Mouse (Mus musculus) gastrocnemius, postnatal 25 days (tissue): ENCODE data around the gene Il9r. TPM values are rescaled to one million over a fixed set of nuclear protein-coding genes. Genes with fewer than 3 reads are reported as not detected.

Experiments
- DNase-seq: peaks from one replicate; pipeline ENCODE4 v3.0.0; 2022
- total RNA-seq, 2 experiments: library from RNA; stranded (reverse); gene quantifications; 1 replicate in 1 of 2; 2 replicates in 1 of 2; pipeline ENCODE4 v1.2.3; 2021

Gene Il9r
- total RNA-seq, 2 experiments from 2014 or later = not detected

- DNase-seq = no peak
Measured at GRCm38 (mm10) chr11:32198256-32198955, 1.7 kb downstream of the Il9r start.

- DNase-seq = no peak
Measured at GRCm38 (mm10) chr11:32197766-32198165, 2.3 kb downstream of the Il9r start.

- DNase-seq = no peak
Measured at GRCm38 (mm10) chr11:32196727-32197126, 3.4 kb downstream of the Il9r start.

GRCm38 (mm10) chr11:32195867-32196540 lies 4.1 kb downstream of the Il9r start:
- no peak for DNase-seq

GRCm38 (mm10) chr11:32194626-32195025 lies 5.5 kb downstream of the Il9r start:
- no peak for DNase-seq

- no peak for DNase-seq
Measured at GRCm38 (mm10) chr11:32194086-32194485, 6.0 kb downstream of the Il9r start.

GRCm38 (mm10) chr11:32193156-32193555 lies 6.9 kb downstream of the Il9r start:
- no peak for DNase-seq

GRCm38 (mm10) chr11:32190603-32191110 lies 9.4 kb downstream of the Il9r start:
- DNase-seq = no peak

GRCm38 (mm10) chr11:32190119-32190518 lies 10.0 kb downstream of the Il9r start:
- DNase-seq = no peak

- no peak for DNase-seq
Measured at GRCm38 (mm10) chr11:32189434-32189833, 10.6 kb downstream of the Il9r start.

GRCm38 (mm10) chr11:32188881-32189280 lies 11.2 kb downstream of the Il9r start:
- no peak for DNase-seq

GRCm38 (mm10) chr11:32187256-32187655 lies 12.8 kb downstream of the Il9r start:
- no peak for DNase-seq

- DNase-seq = no peak
Measured at GRCm38 (mm10) chr11:32186031-32186430, 14.0 kb downstream of the Il9r start.

- no peak for DNase-seq
Measured at GRCm38 (mm10) chr11:32184469-32184868, 15.6 kb downstream of the Il9r start.

- DNase-seq = peak; percentile 59
Measured at GRCm38 (mm10) chr11:32181973-32182868, 17.9 kb downstream of the Il9r start.

- DNase-seq = no peak
Measured at GRCm38 (mm10) chr11:32181246-32181645, 18.8 kb downstream of the Il9r start.

GRCm38 (mm10) chr11:32178506-32178905 lies 21.6 kb downstream of the Il9r start:
- no peak for DNase-seq

GRCm38 (mm10) chr11:32166683-32167082 lies 33.4 kb downstream of the Il9r start:
- no peak for DNase-seq

- peak; percentile 58 for DNase-seq
Measured at GRCm38 (mm10) chr11:32161922-32162804, 37.9 kb downstream of the Il9r start.

- no peak for DNase-seq
Measured at GRCm38 (mm10) chr11:32161500-32161899, 38.6 kb downstream of the Il9r start.

GRCm38 (mm10) chr11:32160341-32160740 lies 39.7 kb downstream of the Il9r start:
- DNase-seq = no peak

- DNase-seq = no peak
Measured at GRCm38 (mm10) chr11:32159176-32159575, 40.9 kb downstream of the Il9r start.
